Mouse (Mus musculus) neural tube, embryonic 12.5 days (tissue): Measurements from ENCODE around the gene Shf. TPM values are rescaled to one million over a fixed set of nuclear protein-coding genes. Genes with fewer than 3 reads are reported as not detected.
A peak's percentile ranks its signal among the peaks of the same experiment; 100 is the strongest.

Source experiments
- ATAC-seq: fragments of 200-750 bp; cut with Nextera tagmentation; 2 replicates; pipeline ENCODE4 v1.8.0; 2017; ENCODE audit warnings: low read depth, mild to moderate bottlenecking, moderate TSS enrichment, moderate library complexity; ENCODE audit not compliant: low FRiP score
- H3K27ac ChIP-seq: fragments of 300-500 bp; sonication (generic); 2 replicates; pipeline ENCODE4 v1.5.1; 2016
- H3K27me3 ChIP-seq: fragments of 300-500 bp; sonication (generic); replicated peaks from 2 replicates; pipeline ENCODE4 v1.6.1; 2016; ENCODE audit warnings: mild to moderate bottlenecking
- H3K36me3 ChIP-seq: fragments of 300-500 bp; sonication (generic); 2 replicates; pipeline ENCODE4 v1.6.1; 2016; ENCODE audit warnings: mild to moderate bottlenecking
- H3K4me1 ChIP-seq: fragments of 300-500 bp; sonication (generic); 2 replicates; pipeline ENCODE4 v1.6.1; 2016
- H3K4me2 ChIP-seq: fragments of 300-500 bp; sonication (generic); replicated peaks from 2 replicates; pipeline ENCODE4 v1.6.1; 2016; ENCODE audit warnings: mild to moderate bottlenecking
- H3K4me3 ChIP-seq: fragments of 300-500 bp; sonication (generic); 2 replicates; pipeline ENCODE4 v1.5.1; 2016
- H3K9ac ChIP-seq: fragments of 300-500 bp; sonication (generic); 2 replicates; pipeline ENCODE4 v1.6.1; 2016; ENCODE audit warnings: mild to moderate bottlenecking
- H3K9me3 ChIP-seq: fragments of 300-500 bp; sonication (generic); 2 replicates; pipeline ENCODE4 v1.6.1; 2016; ENCODE audit warnings: mild to moderate bottlenecking
- WGBS: fragments of 180-500 bp; shearing (Covaris S2); methylation state at CpG from one replicate; pipeline ENCODE4 v1.1.7; 2016; 5-methylcytosine and 5-hydroxymethylcytosine counted together
- polyA plus RNA-seq: library from polyadenylated mRNA; unstranded; fragments of >200 nt; fragmentation: Nextera tagmentation; extraction: Ambion mirVana; gene quantifications from 2 replicates; pipeline ENCODE4 v1.2.1, GENCODE M21; 2016

Gene Shf
- polyA plus RNA-seq, 1 experiment from 2014 or later, result 15.1 TPM

DNA sequence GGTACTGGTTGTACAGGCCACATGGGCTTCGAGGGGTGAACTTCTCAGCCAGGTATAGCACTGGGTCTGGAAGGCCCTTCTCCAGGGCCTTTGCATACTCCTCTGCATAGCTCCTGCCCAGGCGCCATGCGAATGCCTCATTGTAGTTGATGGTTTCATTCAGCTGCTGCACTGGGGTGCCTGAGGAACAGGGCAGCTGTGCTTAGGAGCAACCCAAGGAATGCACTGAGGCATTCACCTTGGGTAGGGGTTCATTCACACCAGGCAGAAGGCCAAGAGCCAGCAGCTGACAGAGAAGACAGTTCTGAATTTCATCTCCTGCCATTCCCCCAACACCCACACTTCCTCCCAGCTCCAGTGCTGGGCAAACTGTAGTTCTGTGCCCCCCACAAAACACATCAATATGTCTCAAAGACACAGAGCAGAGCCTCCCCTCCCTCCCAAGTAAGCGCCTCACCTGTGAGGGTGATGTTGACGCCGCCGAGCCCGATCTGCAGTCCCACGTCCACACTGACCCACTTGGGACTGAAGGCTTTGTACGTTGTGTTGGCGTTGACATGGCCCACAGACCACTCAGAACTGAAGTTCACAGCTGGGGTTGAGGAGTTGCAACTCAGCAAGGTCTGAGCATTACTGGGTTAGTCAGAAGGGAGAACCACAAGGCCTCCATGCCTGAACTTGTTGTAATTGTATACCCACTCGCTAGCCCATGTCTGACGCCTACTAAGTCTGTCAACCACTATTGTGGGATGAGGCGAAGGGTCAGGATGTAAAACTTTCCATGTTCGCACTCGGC lies 63.7 kb downstream of the Shf start:
- 87% methylated on average over 16 of the region's 16 CpGs for WGBS
- Histone ChIP-seq H3K27me3 (peaks cover 56% of the 10 kb centered on the region), H3K9ac (no peak overlapping the region), H3K36me3 (no peaks in the 10 kb centered on the region), H3K9me3 (no peaks in the 10 kb centered on the region), H3K4me3 (no peak overlapping the region), H3K4me1 (peaks cover 11% of the 10 kb centered on the region), H3K4me2 (no peak overlapping the region), H3K27ac (no peak overlapping the region)
- no peak for ATAC-seq

DNA sequence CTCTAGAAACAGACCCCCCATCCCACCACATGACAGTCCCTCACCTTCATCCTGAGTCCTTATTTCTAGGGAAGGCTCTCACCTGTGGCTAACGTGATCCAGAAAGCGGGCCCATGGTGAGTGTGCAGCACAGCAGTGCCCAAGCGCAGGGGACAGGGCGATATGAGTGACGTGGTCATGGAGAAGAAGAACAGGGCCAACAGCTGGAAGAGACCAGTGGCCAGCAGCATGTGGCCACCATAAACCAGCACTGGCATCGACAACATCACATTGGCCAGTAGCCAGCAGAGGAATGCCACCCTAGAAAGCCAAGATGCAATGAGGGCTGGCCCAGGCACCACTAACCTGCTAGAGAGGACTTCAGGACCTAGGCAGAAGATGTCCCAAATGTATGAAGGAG lies 64.4 kb downstream of the Shf start:
- Histone ChIP-seq H3K27ac (no peak overlapping the region), H3K4me1 (peaks cover 11% of the 10 kb centered on the region), H3K36me3 (no peaks in the 10 kb centered on the region), H3K27me3 (peaks cover 63% of the 10 kb centered on the region), H3K4me3 (no peak overlapping the region), H3K4me2 (no peak overlapping the region), H3K9me3 (no peaks in the 10 kb centered on the region), H3K9ac (no peak overlapping the region)
- WGBS, result 85% methylated on average over 6 of the region's 6 CpGs
- no peak for ATAC-seq

DNA sequence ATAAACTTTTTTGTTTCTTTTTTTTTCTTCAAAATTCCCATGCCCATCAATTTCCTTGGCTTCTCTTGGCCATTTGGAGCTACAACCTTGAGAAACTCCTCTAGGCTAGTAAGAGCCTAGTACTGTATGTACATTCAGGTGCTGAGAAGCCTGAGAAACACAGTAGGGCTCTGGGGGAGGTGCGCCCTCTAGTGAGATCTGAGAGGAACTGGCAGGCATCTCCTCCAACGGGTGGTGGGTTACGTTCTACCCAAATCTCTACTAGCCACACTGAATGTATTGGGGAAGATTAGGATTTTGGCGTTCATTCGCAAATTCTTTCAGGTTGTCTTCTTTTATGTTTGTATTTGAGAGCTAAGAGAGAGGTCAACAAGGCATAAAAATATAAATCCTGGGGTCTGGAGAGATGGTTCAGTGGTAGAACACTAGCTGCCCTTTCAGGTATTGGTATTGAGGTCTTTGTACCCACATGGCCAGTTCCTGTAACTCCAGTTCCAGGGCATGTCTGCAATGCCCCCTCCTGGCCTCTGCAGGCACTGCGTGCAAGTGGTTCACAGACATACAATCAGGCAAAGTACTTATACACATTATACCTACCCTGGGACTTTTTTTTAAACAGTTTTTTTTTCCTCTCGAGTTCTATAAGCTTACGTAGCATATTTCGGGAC lies 66.3 kb downstream of the Shf start:
- ATAC-seq, result no peak; the same call in 1 of the 2 replicates

DNA sequence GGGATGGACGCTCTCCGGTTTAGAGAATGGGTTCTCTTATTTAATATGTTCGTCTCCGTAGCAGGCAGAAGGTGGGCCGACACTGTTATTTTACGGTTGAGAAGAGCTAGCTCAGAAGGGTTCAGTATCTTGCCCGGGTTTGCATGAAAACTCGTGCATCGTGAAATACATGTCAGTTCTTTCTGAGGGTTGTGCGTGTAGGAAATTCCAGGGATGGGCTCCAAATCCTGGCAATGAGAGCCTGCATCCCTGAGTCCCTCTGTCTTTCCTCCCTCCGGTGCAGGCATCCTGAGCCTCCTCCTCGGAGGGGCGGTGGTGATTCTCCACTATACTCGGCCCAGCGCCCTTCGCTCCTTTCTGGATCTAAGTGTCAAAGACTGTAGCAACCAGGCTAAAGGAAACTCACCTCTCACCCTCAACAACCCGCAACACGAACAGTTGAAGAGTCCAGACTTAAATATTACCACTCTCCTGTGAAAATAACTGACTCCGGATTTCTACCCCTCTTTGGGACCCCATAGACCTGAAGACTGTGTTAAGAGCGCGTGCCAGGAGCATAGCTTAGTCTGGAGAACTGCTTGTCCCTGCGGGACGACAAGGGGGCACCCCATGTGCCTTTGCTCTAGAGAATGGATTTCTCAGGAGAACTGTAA lies 66.9 kb downstream of the Shf start:
- peak overlapping the region; percentile 42; the same call in 1 of the 2 replicates for H3K9ac ChIP-seq
- no peak for ATAC-seq
- no peaks in the 10 kb centered on the region for H3K36me3 ChIP-seq
- no peak overlapping the region for H3K27ac ChIP-seq
- no peaks in the 10 kb centered on the region for H3K9me3 ChIP-seq
- H3K27me3 ChIP-seq, result peaks cover 88% of the 10 kb centered on the region
- 8% methylated on average over 23 of the region's 23 CpGs for WGBS
- peak overlapping the region; percentile 81 for H3K4me2 ChIP-seq
- H3K4me3 ChIP-seq, result peak overlapping the region; percentile 36
- H3K4me1 ChIP-seq, result peaks cover 28% of the 10 kb centered on the region

More for the DNA sequence above, 66.3 kb downstream of the Shf start:
- peaks cover 82% of the 10 kb centered on the region for H3K27me3 ChIP-seq
- no peak overlapping the region for H3K27ac ChIP-seq
- peaks cover 22% of the 10 kb centered on the region for H3K4me1 ChIP-seq
- no peak overlapping the region for H3K4me2 ChIP-seq
- no peaks in the 10 kb centered on the region for H3K9me3 ChIP-seq
- no peak overlapping the region for H3K9ac ChIP-seq
- no peaks in the 10 kb centered on the region for H3K36me3 ChIP-seq
- H3K4me3 ChIP-seq, result no peak overlapping the region
- WGBS, result 13% methylated on average over 9 of the region's 9 CpGs

DNA sequence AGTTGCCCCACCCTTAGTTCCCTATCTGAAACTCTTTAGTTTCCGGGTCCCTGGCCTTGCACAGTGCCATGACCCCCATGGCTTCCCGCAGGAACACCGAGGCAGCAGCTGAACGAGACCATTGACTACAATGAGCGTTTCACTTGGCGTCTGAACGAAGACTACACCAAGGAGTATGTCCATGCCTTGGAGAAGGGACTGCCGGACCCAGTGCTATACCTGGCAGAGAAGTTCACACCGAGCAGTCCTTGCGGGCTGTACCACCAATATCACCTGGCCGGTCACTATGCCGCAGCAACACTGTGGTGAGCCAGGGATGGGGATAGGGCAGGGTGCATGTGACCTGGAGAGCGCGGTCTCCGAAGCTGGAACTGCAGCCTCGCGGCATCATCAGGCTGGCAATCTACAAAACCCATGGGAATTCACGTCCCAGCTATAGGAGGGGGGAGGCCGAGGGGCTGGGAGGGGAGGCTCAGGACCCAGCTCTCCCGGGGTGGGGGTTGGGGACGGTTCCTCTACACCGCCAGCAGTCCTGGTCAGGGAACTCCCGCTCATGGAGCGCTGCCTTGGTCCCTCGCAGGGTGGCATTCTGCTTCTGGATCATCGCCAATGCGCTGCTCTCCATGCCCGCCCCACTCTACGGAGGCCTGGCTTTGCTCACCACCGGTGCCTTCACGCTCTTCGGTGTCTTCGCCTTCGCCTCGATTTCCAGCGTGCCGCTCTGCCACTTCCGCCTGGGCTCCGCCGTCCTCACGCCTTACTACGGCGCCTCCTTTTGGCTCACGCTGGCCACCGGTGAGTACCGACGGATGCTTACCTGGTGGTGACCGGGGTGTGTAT lies 67.7 kb downstream of the Shf start:
- peak overlapping the region; percentile 36 for H3K4me3 ChIP-seq
- H3K4me1 ChIP-seq, result peaks cover 28% of the 10 kb centered on the region
- peak overlapping the region; percentile 42; the same call in 1 of the 2 replicates for H3K9ac ChIP-seq
- WGBS, result under 1% methylated on average over 48 of the region's 48 CpGs
- no peaks in the 10 kb centered on the region for H3K36me3 ChIP-seq
- ATAC-seq, result peak; percentile 45
- H3K27me3 ChIP-seq, result peaks cover 88% of the 10 kb centered on the region
- no peak overlapping the region for H3K27ac ChIP-seq
- H3K4me2 ChIP-seq, result peak overlapping the region; percentile 81
- H3K9me3 ChIP-seq, result no peaks in the 10 kb centered on the region

DNA sequence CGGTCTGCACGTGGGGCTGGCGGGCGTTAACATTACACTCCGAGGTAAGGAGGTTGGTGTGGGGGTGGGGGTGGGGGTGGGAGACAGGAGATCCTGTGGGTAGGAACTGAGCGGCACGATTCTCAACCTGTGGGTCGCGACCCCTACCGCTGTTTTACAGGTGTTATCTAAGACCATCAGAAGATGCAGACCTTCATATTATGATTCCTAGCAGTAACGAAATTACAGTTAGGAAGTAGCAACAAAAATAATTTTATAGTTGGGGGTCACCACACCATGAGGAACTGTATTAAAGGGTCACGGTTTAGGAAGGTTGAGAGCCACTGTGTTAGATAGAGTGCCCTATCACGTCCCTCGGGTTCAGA lies 68.3 kb downstream of the Shf start:
- WGBS, result 9% methylated on average over 14 of the region's 14 CpGs
- Histone ChIP-seq H3K27me3 (peaks cover 90% of the 10 kb centered on the region), H3K9ac (no peak overlapping the region), H3K4me2 (peak overlapping the region; percentile 81; the same call in 1 of the 2 replicates), H3K9me3 (no peaks in the 10 kb centered on the region), H3K27ac (no peak overlapping the region), H3K36me3 (no peaks in the 10 kb centered on the region), H3K4me1 (peaks cover 28% of the 10 kb centered on the region), H3K4me3 (no peak overlapping the region)
- ATAC-seq, result no peak

DNA sequence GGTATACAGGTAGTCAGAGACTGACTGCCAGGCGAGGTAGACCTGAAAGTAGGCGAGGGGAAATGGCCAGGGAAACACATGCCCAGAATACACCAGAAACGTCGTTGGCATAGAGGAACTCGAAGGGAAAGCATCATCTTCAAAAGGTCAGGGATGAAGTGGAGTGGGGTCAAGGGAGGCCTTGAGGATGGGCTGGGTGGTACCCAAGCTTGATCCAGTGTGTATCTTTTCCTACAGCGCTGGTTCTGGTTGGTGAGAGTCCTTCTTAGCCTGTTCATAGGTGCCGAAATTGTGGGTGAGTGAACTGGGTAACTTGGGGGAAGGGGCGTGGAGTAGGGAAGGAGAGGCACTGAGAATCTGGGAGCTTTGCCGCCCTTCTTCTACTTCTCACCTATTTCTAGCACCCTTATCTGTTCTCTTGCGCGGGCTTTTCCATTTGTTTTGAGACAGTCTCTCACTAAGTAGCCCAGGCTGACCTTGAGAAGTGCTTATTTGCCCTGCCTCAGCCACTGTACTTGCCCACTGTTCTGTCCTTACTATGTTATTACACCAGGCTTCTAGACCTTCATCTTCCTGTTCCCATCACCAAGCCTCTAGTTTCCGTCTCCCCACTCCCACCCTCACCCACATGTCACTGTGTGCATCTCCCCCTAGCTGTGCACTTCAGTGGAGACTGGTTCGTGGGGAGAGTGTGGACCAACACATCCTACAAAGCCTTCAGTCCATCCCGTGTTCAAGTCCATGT lies 68.9 kb downstream of the Shf start:
- Histone ChIP-seq H3K4me1 (peaks cover 28% of the 10 kb centered on the region), H3K9me3 (no peaks in the 10 kb centered on the region), H3K27ac (no peak overlapping the region), H3K9ac (no peak overlapping the region), H3K4me3 (no peak overlapping the region), H3K4me2 (no peak overlapping the region), H3K36me3 (no peaks in the 10 kb centered on the region), H3K27me3 (peaks cover 91% of the 10 kb centered on the region)
- no peak for ATAC-seq
- 7% methylated on average over 14 of the region's 14 CpGs for WGBS

Other genes starting within 250 kb of the Shf start
- gene B2m, start 221.5 kb downstream of the Shf start, polyA plus RNA-seq, result 115 and 118 TPM in 2 replicates
- not detected in 2 replicates for gene Trim69, start 208.5 kb downstream of the Shf start, polyA plus RNA-seq
- not detected in 2 replicates for gene Patl2, start 183.0 kb downstream of the Shf start, polyA plus RNA-seq
- gene Terb2, start 182.9 kb downstream of the Shf start, polyA plus RNA-seq, result not detected in 2 replicates
- gene Sord, start 134.4 kb downstream of the Shf start, polyA plus RNA-seq, result 16.7 and 17.4 TPM in 2 replicates
- 0.04 TPM in 1 of 2 replicates, not detected in the other for gene Duox2, start 70.7 kb downstream of the Shf start, polyA plus RNA-seq
- not detected in 2 replicates for gene Duoxa2, start 70.3 kb downstream of the Shf start, polyA plus RNA-seq
- gene Duoxa1, start 55.4 kb downstream of the Shf start, polyA plus RNA-seq, result 0.23 TPM in 1 of 2 replicates, not detected in the other
- 0.10 and 0.15 TPM in 2 replicates for gene Duox1, start 53.5 kb downstream of the Shf start, polyA plus RNA-seq
- gene Slc28a2, start 57.3 kb upstream of the Shf start, polyA plus RNA-seq, result 0.28 TPM in 1 of 2 replicates, not detected in the other
- gene Gm14085, start 115.8 kb upstream of the Shf start, polyA plus RNA-seq, result not detected in 2 replicates
- 19.1 and 21.6 TPM in 2 replicates for gene Gatm, start 242.1 kb upstream of the Shf start, polyA plus RNA-seq